Mouse (Mus musculus): Measurements from ENCODE around the gene Hist1h1c. TPM values are rescaled to one million over a fixed set of nuclear protein-coding genes. Genes with fewer than 3 reads are reported as not detected.

Gene Hist1h1c
- polyA plus RNA-seq, 1 experiment from 2014 or later = 12.6 TPM

Other genes with a start within 250 kb of the Hist1h1c start
- gene Btn2a2, start 250.0 kb upstream of the Hist1h1c start, polyA plus RNA-seq (2016; fragmentation: Nextera tagmentation; extraction: Ambion mirVana) = 0.29 and 0.35 TPM in 2 replicates
- gene Hist1h4h, start 207.8 kb upstream of the Hist1h1c start, polyA plus RNA-seq (2016; fragmentation: Nextera tagmentation; extraction: Ambion mirVana) = 5.8 and 7.4 TPM in 2 replicates
- 7.8 and 9.2 TPM in 2 replicates for gene Hist1h2af, start 204.9 kb upstream of the Hist1h1c start, polyA plus RNA-seq (2016; fragmentation: Nextera tagmentation; extraction: Ambion mirVana)
- 3.3 and 6.0 TPM in 2 replicates for gene Hist1h3g, start 203.4 kb upstream of the Hist1h1c start, polyA plus RNA-seq (2016; fragmentation: Nextera tagmentation; extraction: Ambion mirVana)
- gene Hist1h2bh, start 195.4 kb upstream of the Hist1h1c start, polyA plus RNA-seq (2016; fragmentation: Nextera tagmentation; extraction: Ambion mirVana) = 0.51 and 1.1 TPM in 2 replicates
- 0.92 and 1.1 TPM in 2 replicates for gene Hist1h3f, start 194.8 kb upstream of the Hist1h1c start, polyA plus RNA-seq (2016; fragmentation: Nextera tagmentation; extraction: Ambion mirVana)
- 0.56 TPM in 1 of 2 replicates, not detected in the other for gene Hist1h4f, start 187.2 kb upstream of the Hist1h1c start, polyA plus RNA-seq (2016; fragmentation: Nextera tagmentation; extraction: Ambion mirVana)
- gene Hist1h1d, start 185.5 kb upstream of the Hist1h1c start, polyA plus RNA-seq (2016; fragmentation: Nextera tagmentation; extraction: Ambion mirVana) = 0.37 and 0.49 TPM in 2 replicates
- 5.3 and 5.6 TPM in 2 replicates for gene Hist1h3e, start 176.4 kb upstream of the Hist1h1c start, polyA plus RNA-seq (2016; fragmentation: Nextera tagmentation; extraction: Ambion mirVana)
- gene Hist1h2ae, start 167.6 kb upstream of the Hist1h1c start, polyA plus RNA-seq (2016; fragmentation: Nextera tagmentation; extraction: Ambion mirVana) = 102 and 103 TPM in 2 replicates
- 7.0 and 7.3 TPM in 2 replicates for gene Hist1h2bg, start 167.4 kb upstream of the Hist1h1c start, polyA plus RNA-seq (2016; fragmentation: Nextera tagmentation; extraction: Ambion mirVana)
- gene Hist1h2bf, start 164.6 kb upstream of the Hist1h1c start, polyA plus RNA-seq (2016; fragmentation: Nextera tagmentation; extraction: Ambion mirVana) = 4.7 and 5.1 TPM in 2 replicates
- gene Hist1h2ad, start 164.4 kb upstream of the Hist1h1c start, polyA plus RNA-seq (2016; fragmentation: Nextera tagmentation; extraction: Ambion mirVana) = 1.8 and 2.2 TPM in 2 replicates
- 4.8 and 10.9 TPM in 2 replicates for gene Hist1h3d, start 163.0 kb upstream of the Hist1h1c start, polyA plus RNA-seq (2016; fragmentation: Nextera tagmentation; extraction: Ambion mirVana)
- 101 and 107 TPM in 2 replicates for gene Hist1h4d, start 157.2 kb upstream of the Hist1h1c start, polyA plus RNA-seq (2016; fragmentation: Nextera tagmentation; extraction: Ambion mirVana)
- 2.5 and 2.7 TPM in 2 replicates for gene Hist1h2be, start 117.7 kb upstream of the Hist1h1c start, polyA plus RNA-seq (2016; fragmentation: Nextera tagmentation; extraction: Ambion mirVana)
- 22.0 and 26.3 TPM in 2 replicates for gene Hist1h1e, start 116.2 kb upstream of the Hist1h1c start, polyA plus RNA-seq (2016; fragmentation: Nextera tagmentation; extraction: Ambion mirVana)
- 0.80 and 1.2 TPM in 2 replicates for gene Hist1h2ac, start 54.9 kb upstream of the Hist1h1c start, polyA plus RNA-seq (2016; fragmentation: Nextera tagmentation; extraction: Ambion mirVana)
- gene Hist1h2bc, start 54.6 kb upstream of the Hist1h1c start, polyA plus RNA-seq (2016; fragmentation: Nextera tagmentation; extraction: Ambion mirVana) = 23.1 and 26.2 TPM in 2 replicates
- not detected in 2 replicates for gene Hist1h1t, start 43.0 kb upstream of the Hist1h1c start, polyA plus RNA-seq (2016; fragmentation: Nextera tagmentation; extraction: Ambion mirVana)
- gene Hist1h4c, start 40.4 kb upstream of the Hist1h1c start, polyA plus RNA-seq (2016; fragmentation: Nextera tagmentation; extraction: Ambion mirVana) = 5.4 TPM in 2 replicates
- gene Hfe, start 28.0 kb upstream of the Hist1h1c start, polyA plus RNA-seq (2016; fragmentation: Nextera tagmentation; extraction: Ambion mirVana) = 3.2 and 3.5 TPM in 2 replicates
- gene Hist1h3c, start 6.8 kb downstream of the Hist1h1c start, polyA plus RNA-seq (2016; fragmentation: Nextera tagmentation; extraction: Ambion mirVana) = 6.9 and 8.6 TPM in 2 replicates
- gene Hist1h2bb, start 7.9 kb downstream of the Hist1h1c start, polyA plus RNA-seq (2016; fragmentation: Nextera tagmentation; extraction: Ambion mirVana) = 1.8 and 2.4 TPM in 2 replicates
- 45.2 and 49.3 TPM in 2 replicates for gene Hist1h2ab, start 12.3 kb downstream of the Hist1h1c start, polyA plus RNA-seq (2016; fragmentation: Nextera tagmentation; extraction: Ambion mirVana)
- gene Hist1h3b, start 13.5 kb downstream of the Hist1h1c start, polyA plus RNA-seq (2016; fragmentation: Nextera tagmentation; extraction: Ambion mirVana) = 5.5 and 8.8 TPM in 2 replicates
- 4.9 and 5.4 TPM in 2 replicates for gene Hist1h4b, start 18.2 kb downstream of the Hist1h1c start, polyA plus RNA-seq (2016; fragmentation: Nextera tagmentation; extraction: Ambion mirVana)
- not detected in 2 replicates for gene Hist1h4a, start 22.4 kb downstream of the Hist1h1c start, polyA plus RNA-seq (2016; fragmentation: Nextera tagmentation; extraction: Ambion mirVana)
- gene Hist1h3a, start 23.6 kb downstream of the Hist1h1c start, polyA plus RNA-seq (2016; fragmentation: Nextera tagmentation; extraction: Ambion mirVana) = 3.7 and 4.8 TPM in 2 replicates
- 2.3 and 3.4 TPM in 2 replicates for gene Hist1h1a, start 24.9 kb downstream of the Hist1h1c start, polyA plus RNA-seq (2016; fragmentation: Nextera tagmentation; extraction: Ambion mirVana)
- gene Trim38, start 31.1 kb downstream of the Hist1h1c start, polyA plus RNA-seq (2016; fragmentation: Nextera tagmentation; extraction: Ambion mirVana) = not detected in 2 replicates
- not detected in 2 replicates for gene Slc17a2, start 68.2 kb downstream of the Hist1h1c start, polyA plus RNA-seq (2016; fragmentation: Nextera tagmentation; extraction: Ambion mirVana)
- gene Slc17a3, start 100.6 kb downstream of the Hist1h1c start, polyA plus RNA-seq (2016; fragmentation: Nextera tagmentation; extraction: Ambion mirVana) = not detected in 2 replicates
- gene Slc17a1, start 128.9 kb downstream of the Hist1h1c start, polyA plus RNA-seq (2016; fragmentation: Nextera tagmentation; extraction: Ambion mirVana) = not detected in 2 replicates
- gene Slc17a4, start 176.2 kb downstream of the Hist1h1c start, polyA plus RNA-seq (2016; fragmentation: Nextera tagmentation; extraction: Ambion mirVana) = not detected in 2 replicates
- gene Hist1h2ba, start 195.3 kb downstream of the Hist1h1c start, polyA plus RNA-seq (2016; fragmentation: Nextera tagmentation; extraction: Ambion mirVana) = not detected in 2 replicates
- gene Hist1h2aa, start 195.7 kb downstream of the Hist1h1c start, polyA plus RNA-seq (2016; fragmentation: Nextera tagmentation; extraction: Ambion mirVana) = not detected in 2 replicates

All from hindbrain, embryonic 10.5 days (tissue).